Mouse (Mus musculus) lung, embryonic 16.5 days (tissue): Measurements from ENCODE around the gene Vcpkmt. TPM values are rescaled to one million over a fixed set of nuclear protein-coding genes. Genes with fewer than 3 reads are reported as not detected.

Experiments
- ATAC-seq: fragments of 200-750 bp; cut with Nextera tagmentation; 2 replicates; pipeline ENCODE4 v1.8.0; 2017; ENCODE audit warnings: low read depth, mild to moderate bottlenecking, moderate library complexity
- H3K27ac ChIP-seq: fragments of 300-500 bp; sonication (generic); 2 replicates; pipeline ENCODE4 v1.5.1; 2014; ENCODE audit warnings: mild to moderate bottlenecking, control low read depth, low read length
- H3K27me3 ChIP-seq: fragments of 300-500 bp; sonication (generic); 2 replicates; pipeline ENCODE4 v1.6.1; 2014; ENCODE audit warnings: low read depth, low read length, mixed read lengths; ENCODE audit not compliant: control insufficient read depth, insufficient read depth
- H3K36me3 ChIP-seq: fragments of 300-500 bp; sonication (generic); 2 replicates; pipeline ENCODE4 v1.6.1; 2014; ENCODE audit warnings: low read length; ENCODE audit not compliant: control insufficient read depth, insufficient read depth
- H3K4me1 ChIP-seq: fragments of 300-500 bp; sonication (generic); replicated peaks from 2 replicates; pipeline ENCODE4 v1.6.1; 2014; ENCODE audit warnings: low read length, mixed read lengths; ENCODE audit not compliant: control insufficient read depth, insufficient read depth
- H3K4me2 ChIP-seq: fragments of 300-500 bp; sonication (generic); 2 replicates; pipeline ENCODE4 v1.6.1; 2014; ENCODE audit warnings: low read depth, low read length, control low read depth
- H3K4me3 ChIP-seq: fragments of 300-500 bp; sonication (generic); 2 replicates; pipeline ENCODE4 v1.5.1; 2014; ENCODE audit warnings: mild to moderate bottlenecking, low read length, control low read depth
- H3K9ac ChIP-seq: fragments of 300-500 bp; sonication (generic); 2 replicates; pipeline ENCODE4 v1.6.1; 2014; ENCODE audit warnings: low read length, control low read depth
- H3K9me3 ChIP-seq: fragments of 300-500 bp; sonication (generic); 2 replicates; pipeline ENCODE4 v1.6.1; 2016; ENCODE audit warnings: low read length; ENCODE audit not compliant: control insufficient read depth
- WGBS: fragments of 180-500 bp; shearing (Covaris S2); extraction: QIAGEN DNeasy Blood & Tissue Kit; methylation state at CpG from one replicate; pipeline ENCODE4 v1.1.7; 2014; 5-methylcytosine and 5-hydroxymethylcytosine counted together
- polyA plus RNA-seq: library from polyadenylated mRNA; unstranded; fragments of >200 nt; fragmentation: Nextera tagmentation; extraction: Ambion mirVana; gene quantifications from 2 replicates; pipeline ENCODE4 v1.2.1, GENCODE M21; 2015

Vcpkmt gene
- polyA plus RNA-seq, 1 experiment from 2014 or later: 19.9 TPM

- WGBS: 92% methylated on average over 8 of the region's 8 CpGs
Observed at GRCm38 (mm10) chr12:69542376-69542775, 40.5 kb downstream of the Vcpkmt start.

GRCm38 (mm10) chr12:69541663-69542062 is 41.2 kb downstream of the Vcpkmt start:
- H3K4me1 ChIP-seq: peaks cover 25% of the 10 kb centered on the region
- H3K9me3 ChIP-seq: no peaks in the 10 kb centered on the region
- no peak overlapping the region for H3K9ac ChIP-seq
- WGBS: 59% methylated on average over 8 of the region's 8 CpGs
- no peak for ATAC-seq
- no peak overlapping the region for H3K27ac ChIP-seq
- H3K36me3 ChIP-seq: no peaks in the 10 kb centered on the region
- no peaks in the 10 kb centered on the region for H3K27me3 ChIP-seq
- no peak overlapping the region for H3K4me2 ChIP-seq
- no peak overlapping the region for H3K4me3 ChIP-seq

More at GRCm38 (mm10) chr12:69542376-69542775, 40.5 kb downstream of the Vcpkmt start:
- H3K27me3 ChIP-seq: no peaks in the 10 kb centered on the region
- H3K9ac ChIP-seq: no peak overlapping the region
- no peak overlapping the region for H3K4me2 ChIP-seq
- H3K36me3 ChIP-seq: no peaks in the 10 kb centered on the region
- no peaks in the 10 kb centered on the region for H3K9me3 ChIP-seq
- H3K4me1 ChIP-seq: peaks cover 21% of the 10 kb centered on the region
- no peak overlapping the region for H3K27ac ChIP-seq
- no peak overlapping the region for H3K4me3 ChIP-seq
- no peak for ATAC-seq

- H3K4me1 ChIP-seq: peaks cover 27% of the 10 kb centered on the region
- WGBS: 46% methylated on average over 7 of the region's 7 CpGs
- H3K27ac ChIP-seq: peak overlapping the region; percentile 93; the same call in 1 of the 2 replicates
Observed at GRCm38 (mm10) chr12:69539353-69539752, 43.5 kb downstream of the Vcpkmt start.

GRCm38 (mm10) chr12:69538362-69538950 is 44.4 kb downstream of the Vcpkmt start:
- H3K9me3 ChIP-seq: no peaks in the 10 kb centered on the region
- no peak for ATAC-seq
- H3K9ac ChIP-seq: peak overlapping the region; percentile 57
- peaks cover 27% of the 10 kb centered on the region for H3K4me1 ChIP-seq
- H3K4me2 ChIP-seq: peak overlapping the region; percentile 55
- no peak overlapping the region for H3K4me3 ChIP-seq
- peak overlapping the region; percentile 93 for H3K27ac ChIP-seq
- 46% methylated on average over 4 of the region's 4 CpGs for WGBS
- no peaks in the 10 kb centered on the region for H3K36me3 ChIP-seq
- no peaks in the 10 kb centered on the region for H3K27me3 ChIP-seq

More at GRCm38 (mm10) chr12:69539353-69539752, 43.5 kb downstream of the Vcpkmt start:
- H3K9ac ChIP-seq: no peak overlapping the region
- no peak overlapping the region for H3K4me3 ChIP-seq
- ATAC-seq: no peak
- H3K36me3 ChIP-seq: no peaks in the 10 kb centered on the region
- H3K4me2 ChIP-seq: no peak overlapping the region
- H3K27me3 ChIP-seq: no peaks in the 10 kb centered on the region
- no peaks in the 10 kb centered on the region for H3K9me3 ChIP-seq

GRCm38 (mm10) chr12:69537675-69538361 is 45.0 kb downstream of the Vcpkmt start:
- peak overlapping the region; percentile 93 for H3K27ac ChIP-seq
- H3K27me3 ChIP-seq: no peaks in the 10 kb centered on the region
- peak overlapping the region; percentile 55 for H3K4me2 ChIP-seq
- H3K36me3 ChIP-seq: no peaks in the 10 kb centered on the region
- peak overlapping the region; percentile 24 for H3K4me3 ChIP-seq
- H3K4me1 ChIP-seq: peaks cover 27% of the 10 kb centered on the region
- peak overlapping the region; percentile 57 for H3K9ac ChIP-seq
- WGBS: 12% methylated on average over 19 of the region's 19 CpGs
- no peaks in the 10 kb centered on the region for H3K9me3 ChIP-seq
- peak; percentile 71 for ATAC-seq

GRCm38 (mm10) chr12:69537243-69537674 is 45.6 kb downstream of the Vcpkmt start:
- peak; percentile 84 for ATAC-seq
- Histone ChIP-seq H3K27ac (peak overlapping the region; percentile 93), H3K9ac (peak overlapping the region; percentile 57)

GRCm38 (mm10) chr12:69536616-69537242 is 46.1 kb downstream of the Vcpkmt start:
- Histone ChIP-seq H3K9ac (no peak overlapping the region; the same call in 1 of the 2 replicates), H3K4me2 (peak overlapping the region; percentile 55), H3K36me3 (no peaks in the 10 kb centered on the region), H3K27me3 (no peaks in the 10 kb centered on the region), H3K27ac (peak overlapping the region; percentile 93), H3K9me3 (no peaks in the 10 kb centered on the region), H3K4me3 (no peak overlapping the region), H3K4me1 (peaks cover 27% of the 10 kb centered on the region)
- ATAC-seq: no peak
- 58% methylated on average over 10 of the region's 10 CpGs for WGBS

More at GRCm38 (mm10) chr12:69537243-69537674, 45.6 kb downstream of the Vcpkmt start:
- Histone ChIP-seq H3K4me3 (peak overlapping the region; percentile 24), H3K36me3 (no peaks in the 10 kb centered on the region), H3K4me2 (peak overlapping the region; percentile 55), H3K27me3 (no peaks in the 10 kb centered on the region), H3K4me1 (peaks cover 27% of the 10 kb centered on the region), H3K9me3 (no peaks in the 10 kb centered on the region)
- 16% methylated on average over 10 of the region's 10 CpGs for whole genome bisulfite sequencing

GRCm38 (mm10) chr12:69533237-69533636 is 49.6 kb downstream of the Vcpkmt start:
- H3K27ac ChIP-seq: no peak overlapping the region
- no peak for ATAC-seq
- H3K4me2 ChIP-seq: no peak overlapping the region
- H3K4me1 ChIP-seq: peaks cover 13% of the 10 kb centered on the region
- no peaks in the 10 kb centered on the region for H3K36me3 ChIP-seq
- 68% methylated on average over 5 of the region's 5 CpGs for WGBS
- no peaks in the 10 kb centered on the region for H3K27me3 ChIP-seq
- H3K9ac ChIP-seq: no peak overlapping the region
- no peaks in the 10 kb centered on the region for H3K9me3 ChIP-seq
- H3K4me3 ChIP-seq: no peak overlapping the region

- no peak for ATAC-seq
- WGBS: 89% methylated on average over 3 of the region's 3 CpGs
- H3K36me3 ChIP-seq: no peaks in the 10 kb centered on the region
Observed at GRCm38 (mm10) chr12:69532530-69532929, 50.3 kb downstream of the Vcpkmt start.

More at GRCm38 (mm10) chr12:69532530-69532929, 50.3 kb downstream of the Vcpkmt start:
- H3K27me3 ChIP-seq: no peaks in the 10 kb centered on the region
- no peak overlapping the region for H3K4me3 ChIP-seq
- H3K9me3 ChIP-seq: no peaks in the 10 kb centered on the region
- H3K4me2 ChIP-seq: no peak overlapping the region
- peaks cover 9% of the 10 kb centered on the region; the same call in 1 of the 2 replicates for H3K4me1 ChIP-seq
- H3K9ac ChIP-seq: no peak overlapping the region
- no peak overlapping the region for H3K27ac ChIP-seq
